Mouse (Mus musculus) embryonic fibroblast, embryonic 13.5 days (primary cell): ENCODE data around the gene Sh2d3c. TPM values are rescaled to one million over a fixed set of nuclear protein-coding genes. Genes with fewer than 3 reads are reported as not detected.

Experiments used
- H3K27ac ChIP-seq: 2 replicates; pipeline ENCODE4 v1.5.1; 2012; ENCODE audit warnings: low read length, control low read depth, inconsistent platforms; ENCODE audit not compliant: insufficient read depth
- H3K4me1 ChIP-seq: 2 replicates; pipeline ENCODE4 v1.6.1; 2011; ENCODE audit warnings: low read length; ENCODE audit not compliant: control insufficient read depth, insufficient read depth
- H3K4me3 ChIP-seq: 2 replicates; pipeline ENCODE4 v1.5.1; 2011; ENCODE audit warnings: mild to moderate bottlenecking, control low read depth, low read length; ENCODE audit not compliant: insufficient read depth
- CTCF ChIP-seq: IDR thresholded peaks from 2 replicates; pipeline ENCODE4 v1.5.1; 2011; ENCODE audit warnings: mild to moderate bottlenecking, control low read depth, low read length, moderate library complexity, borderline replicate concordance; ENCODE audit not compliant: insufficient read depth
- POLR2A ChIP-seq: IDR thresholded peaks from 2 replicates; pipeline ENCODE4 v1.6.1; 2011; ENCODE audit warnings: low read depth, mild to moderate bottlenecking, control low read depth, low read length, moderate library complexity
- polyA plus RNA-seq: library from polyadenylated mRNA; stranded (reverse); fragments of >200 nt; gene quantifications from 2 replicates; pipeline ENCODE4 v1.2.4, GENCODE M21; 2011; ENCODE audit warnings: low read depth; ENCODE audit not compliant: missing spikeins, insufficient read length

Sh2d3c gene
- polyA plus RNA-seq = 2.1 and 2.6 TPM in 2 replicates

GRCm38 (mm10) chr2:32720681-32721229 is at the start of gene Sh2d3c:
Sh2d3c (plus strand) TSS chr2:32721055.
- Histone ChIP-seq H3K27ac (no peak within 1 kb of the TSS), H3K4me1 (peaks cover 9% of the 10 kb centered on the region), H3K4me3 (no peak within 1 kb of the TSS)
- TF ChIP-seq CTCF (no peak), POLR2A (no peak)

- no peak overlapping the region for H3K27ac ChIP-seq
- no peak overlapping the region for H3K4me3 ChIP-seq
- H3K4me1 ChIP-seq = no peaks in the 10 kb centered on the region
- TF ChIP-seq CTCF = no peak
- TF ChIP-seq POLR2A = no peak
These were observed 49.7 kb upstream of the Sh2d3c start for GRCm38 (mm10) chr2:32671147-32671546.

- H3K4me3 ChIP-seq = no peak overlapping the region
- H3K27ac ChIP-seq = no peak overlapping the region
- no peaks in the 10 kb centered on the region for H3K4me1 ChIP-seq
- TF ChIP-seq CTCF (no peak), POLR2A (no peak)
These were observed 48.8 kb upstream of the Sh2d3c start for GRCm38 (mm10) chr2:32671907-32672595.

- Histone ChIP-seq H3K27ac (no peak overlapping the region), H3K4me3 (no peak overlapping the region), H3K4me1 (no peaks in the 10 kb centered on the region)
- TF ChIP-seq CTCF = no peak
- no peak for TF ChIP-seq POLR2A
These were observed 47.5 kb upstream of the Sh2d3c start for GRCm38 (mm10) chr2:32673176-32673917.

- Histone ChIP-seq H3K4me1 (peaks cover 10% of the 10 kb centered on the region; the same call in 1 of the 2 replicates), H3K27ac (no peak overlapping the region), H3K4me3 (no peak overlapping the region)
- TF ChIP-seq POLR2A (no peak), CTCF (no peak)
These were observed 44.0 kb upstream of the Sh2d3c start for GRCm38 (mm10) chr2:32676821-32677220.

GRCm38 (mm10) chr2:32677683-32678082 is 43.2 kb upstream of the Sh2d3c start:
- H3K4me1 ChIP-seq = peaks cover 10% of the 10 kb centered on the region; the same call in 1 of the 2 replicates
- no peak overlapping the region for H3K27ac ChIP-seq
- no peak overlapping the region for H3K4me3 ChIP-seq
- TF ChIP-seq POLR2A (no peak), CTCF (no peak)

GRCm38 (mm10) chr2:32680051-32680451 is 40.8 kb upstream of the Sh2d3c start:
- H3K4me1 ChIP-seq = peaks cover 10% of the 10 kb centered on the region; the same call in 1 of the 2 replicates
- H3K27ac ChIP-seq = peak overlapping the region; percentile 77
- no peak overlapping the region for H3K4me3 ChIP-seq
- peak; percentile 60 for TF ChIP-seq POLR2A
- TF ChIP-seq CTCF = no peak

GRCm38 (mm10) chr2:32680961-32681650 is 39.7 kb upstream of the Sh2d3c start:
- peaks cover 10% of the 10 kb centered on the region; the same call in 1 of the 2 replicates for H3K4me1 ChIP-seq
- no peak for TF ChIP-seq POLR2A
- TF ChIP-seq CTCF = no peak
- no peak overlapping the region for H3K4me3 ChIP-seq
- peak overlapping the region; percentile 77; the same call in 1 of the 2 replicates for H3K27ac ChIP-seq

- Histone ChIP-seq H3K4me1 (peaks cover 10% of the 10 kb centered on the region; the same call in 1 of the 2 replicates), H3K27ac (no peak overlapping the region), H3K4me3 (no peak overlapping the region)
- TF ChIP-seq POLR2A (peak; percentile 25; the same call in 1 of the 2 replicates), CTCF (no peak)
These were observed 39.1 kb upstream of the Sh2d3c start for GRCm38 (mm10) chr2:32681754-32682153.
